Mouse (Mus musculus) limb, embryonic 12.5 days (tissue): ENCODE measurements at regions not wholly inside any gene's neighbourhood (a gene's known extent, or its start where the extent isn't known, plus 50 kb on each side); places are given as distances from the start of the nearest gene placed in this dataset.

Experiments
- ATAC-seq: fragments of 200-750 bp; cut with Nextera tagmentation; 2 replicates; pipeline ENCODE4 v1.8.0; 2017; ENCODE audit warnings: low read depth, moderate TSS enrichment; ENCODE audit not compliant: insufficient number of reproducible peaks, insufficient read depth, low FRiP score, low TSS enrichment
- H3K27ac ChIP-seq: fragments of 300-500 bp; sonication (generic); 2 replicates; pipeline ENCODE4 v1.5.1; 2016; ENCODE audit warnings: mild to moderate bottlenecking, moderate library complexity
- H3K27me3 ChIP-seq: fragments of 300-500 bp; sonication (generic); 2 replicates; pipeline ENCODE4 v1.6.1; 2016; ENCODE audit warnings: mild to moderate bottlenecking, moderate library complexity
- H3K36me3 ChIP-seq: fragments of 300-500 bp; sonication (generic); 2 replicates; pipeline ENCODE4 v1.6.1; 2016; ENCODE audit warnings: mild to moderate bottlenecking, moderate library complexity
- H3K4me1 ChIP-seq: fragments of 300-500 bp; sonication (generic); replicated peaks from 2 replicates; pipeline ENCODE4 v1.6.1; 2016
- H3K4me2 ChIP-seq: fragments of 300-500 bp; sonication (generic); 2 replicates; pipeline ENCODE4 v1.6.1; 2016; ENCODE audit warnings: mild to moderate bottlenecking, moderate library complexity
- H3K4me3 ChIP-seq: fragments of 300-500 bp; sonication (generic); replicated peaks from 2 replicates; pipeline ENCODE4 v1.5.1; 2016; ENCODE audit warnings: mild to moderate bottlenecking
- H3K9ac ChIP-seq: fragments of 300-500 bp; sonication (generic); replicated peaks from 2 replicates; pipeline ENCODE4 v1.6.1; 2016; ENCODE audit warnings: mild to moderate bottlenecking, moderate library complexity
- H3K9me3 ChIP-seq: fragments of 300-500 bp; sonication (generic); 2 replicates; pipeline ENCODE4 v1.6.1; 2016; ENCODE audit warnings: mild to moderate bottlenecking, moderate library complexity
- WGBS: fragments of 180-500 bp; shearing (Covaris S2); methylation state at CpG from one replicate; pipeline ENCODE4 v1.1.7; 2016; 5-methylcytosine and 5-hydroxymethylcytosine counted together

- H3K27ac ChIP-seq = no peak overlapping the region
- H3K27me3 ChIP-seq = no peaks in the 10 kb centered on the region
- no peak overlapping the region for H3K4me2 ChIP-seq
- WGBS = 64% methylated on average over 2 of the region's 2 CpGs
- H3K4me1 ChIP-seq = no peaks in the 10 kb centered on the region
- H3K9me3 ChIP-seq = no peaks in the 10 kb centered on the region
- no peaks in the 10 kb centered on the region for H3K36me3 ChIP-seq
- no peak for ATAC-seq
- H3K4me3 ChIP-seq = no peak overlapping the region
- H3K9ac ChIP-seq = no peak overlapping the region
Observed at GRCm38 (mm10) chr2:78724416-78724815, 143.5 kb upstream of the Ube2e3 start.

- Histone ChIP-seq H3K9ac (no peak overlapping the region), H3K4me2 (no peak overlapping the region), H3K4me3 (no peak overlapping the region), H3K9me3 (no peaks in the 10 kb centered on the region), H3K27me3 (no peaks in the 10 kb centered on the region), H3K4me1 (no peaks in the 10 kb centered on the region), H3K27ac (no peak overlapping the region), H3K36me3 (no peaks in the 10 kb centered on the region)
- 95% methylated on average over 3 of the region's 3 CpGs for WGBS
- no peak for ATAC-seq
Observed at GRCm38 (mm10) chr2:78723423-78723822, 144.5 kb upstream of the Ube2e3 start.

- H3K4me2 ChIP-seq = no peak overlapping the region
- ATAC-seq = no peak
- no peaks in the 10 kb centered on the region for H3K4me1 ChIP-seq
- H3K36me3 ChIP-seq = no peaks in the 10 kb centered on the region
- H3K27me3 ChIP-seq = no peaks in the 10 kb centered on the region
- H3K4me3 ChIP-seq = no peak overlapping the region
- 93% methylated on average over 6 of the region's 6 CpGs for WGBS
- no peak overlapping the region for H3K27ac ChIP-seq
- no peak overlapping the region for H3K9ac ChIP-seq
- H3K9me3 ChIP-seq = no peaks in the 10 kb centered on the region
Observed at GRCm38 (mm10) chr2:78722739-78723138, 145.2 kb upstream of the Ube2e3 start.

GRCm38 (mm10) chr2:78718550-78718949 is 149.4 kb upstream of the Ube2e3 start:
- Histone ChIP-seq H3K27ac (no peak overlapping the region), H3K9ac (no peak overlapping the region), H3K4me3 (no peak overlapping the region), H3K9me3 (no peaks in the 10 kb centered on the region), H3K36me3 (no peaks in the 10 kb centered on the region), H3K4me1 (no peaks in the 10 kb centered on the region), H3K4me2 (no peak overlapping the region), H3K27me3 (no peaks in the 10 kb centered on the region)
- ATAC-seq = peak; percentile 42; the same call in 1 of the 2 replicates
- 7% methylated on average over 1 of the region's 1 CpGs for WGBS

- Histone ChIP-seq H3K9me3 (no peaks in the 10 kb centered on the region), H3K27me3 (no peaks in the 10 kb centered on the region), H3K27ac (no peak overlapping the region), H3K4me1 (no peaks in the 10 kb centered on the region), H3K4me3 (no peak overlapping the region), H3K36me3 (no peaks in the 10 kb centered on the region), H3K4me2 (no peak overlapping the region), H3K9ac (no peak overlapping the region)
- 69% methylated on average over 7 of the region's 7 CpGs for WGBS
- no peak for ATAC-seq
Observed at GRCm38 (mm10) chr2:78716157-78716798, 151.6 kb upstream of the Ube2e3 start.

- Histone ChIP-seq H3K4me3 (no peak overlapping the region), H3K9me3 (no peaks in the 10 kb centered on the region), H3K36me3 (no peaks in the 10 kb centered on the region), H3K4me1 (no peaks in the 10 kb centered on the region), H3K27ac (no peak overlapping the region), H3K27me3 (no peaks in the 10 kb centered on the region), H3K4me2 (no peak overlapping the region), H3K9ac (no peak overlapping the region)
- WGBS = 42% methylated on average over 6 of the region's 6 CpGs
- no peak for ATAC-seq
Observed at GRCm38 (mm10) chr2:78694851-78695250, 173.1 kb upstream of the Ube2e3 start.

- Histone ChIP-seq H3K27me3 (no peaks in the 10 kb centered on the region), H3K36me3 (no peaks in the 10 kb centered on the region), H3K27ac (no peak overlapping the region), H3K4me1 (no peaks in the 10 kb centered on the region), H3K4me2 (no peak overlapping the region), H3K9ac (no peak overlapping the region), H3K9me3 (no peaks in the 10 kb centered on the region), H3K4me3 (no peak overlapping the region)
- 91% methylated on average over 2 of the region's 2 CpGs for WGBS
- no peak for ATAC-seq
Observed at GRCm38 (mm10) chr2:78656668-78657067, 211.3 kb upstream of the Ube2e3 start.

- H3K4me3 ChIP-seq = no peak overlapping the region
- H3K9me3 ChIP-seq = no peaks in the 10 kb centered on the region
- H3K9ac ChIP-seq = no peak overlapping the region
- H3K4me1 ChIP-seq = no peaks in the 10 kb centered on the region
- H3K27me3 ChIP-seq = no peaks in the 10 kb centered on the region
- no peak overlapping the region for H3K27ac ChIP-seq
- no peak for ATAC-seq
- no peak overlapping the region for H3K4me2 ChIP-seq
- no peaks in the 10 kb centered on the region for H3K36me3 ChIP-seq
- WGBS = 77% methylated on average over 7 of the region's 7 CpGs
Observed at GRCm38 (mm10) chr2:78655156-78655855, 212.6 kb upstream of the Ube2e3 start.

- whole genome bisulfite sequencing = 76% methylated on average over 2 of the region's 2 CpGs
- ATAC-seq = no peak
Observed at GRCm38 (mm10) chr2:78651549-78651948, 216.4 kb upstream of the Ube2e3 start.

GRCm38 (mm10) chr2:78640361-78640760 is 227.6 kb upstream of the Ube2e3 start:
- Histone ChIP-seq H3K4me3 (no peak overlapping the region), H3K9me3 (no peaks in the 10 kb centered on the region), H3K36me3 (no peaks in the 10 kb centered on the region), H3K4me1 (no peaks in the 10 kb centered on the region), H3K27me3 (no peaks in the 10 kb centered on the region), H3K27ac (no peak overlapping the region), H3K4me2 (no peak overlapping the region), H3K9ac (no peak overlapping the region)
- ATAC-seq = no peak
- WGBS = 88% methylated on average over 6 of the region's 6 CpGs

More at GRCm38 (mm10) chr2:78651549-78651948, 216.4 kb upstream of the Ube2e3 start:
- H3K4me3 ChIP-seq = no peak overlapping the region
- no peaks in the 10 kb centered on the region for H3K4me1 ChIP-seq
- no peak overlapping the region for H3K9ac ChIP-seq
- no peaks in the 10 kb centered on the region for H3K27me3 ChIP-seq
- no peaks in the 10 kb centered on the region for H3K9me3 ChIP-seq
- no peaks in the 10 kb centered on the region for H3K36me3 ChIP-seq
- no peak overlapping the region for H3K4me2 ChIP-seq
- H3K27ac ChIP-seq = no peak overlapping the region

- H3K4me2 ChIP-seq = no peak overlapping the region
- no peaks in the 10 kb centered on the region for H3K36me3 ChIP-seq
- ATAC-seq = no peak
- H3K9me3 ChIP-seq = no peaks in the 10 kb centered on the region
- H3K9ac ChIP-seq = no peak overlapping the region
- no peak overlapping the region for H3K4me3 ChIP-seq
- no peaks in the 10 kb centered on the region for H3K4me1 ChIP-seq
- WGBS = 79% methylated on average over 4 of the region's 4 CpGs
- H3K27ac ChIP-seq = no peak overlapping the region
- no peaks in the 10 kb centered on the region for H3K27me3 ChIP-seq
Observed at GRCm38 (mm10) chr2:78625264-78625663, 242.7 kb upstream of the Ube2e3 start.

GRCm38 (mm10) chr2:78606388-78606787 is 261.5 kb upstream of the Ube2e3 start:
- no peak overlapping the region for H3K4me2 ChIP-seq
- ATAC-seq = no peak

More at GRCm38 (mm10) chr2:78606388-78606787, 261.5 kb upstream of the Ube2e3 start:
- Histone ChIP-seq H3K27me3 (no peaks in the 10 kb centered on the region), H3K36me3 (no peaks in the 10 kb centered on the region), H3K27ac (no peak overlapping the region), H3K4me1 (no peaks in the 10 kb centered on the region), H3K9ac (no peak overlapping the region), H3K4me3 (no peak overlapping the region), H3K9me3 (no peaks in the 10 kb centered on the region)
